10 mouse cellular contexts compared by ENCODE assay signal in genomic region chr4:148337890-148338880, GRCm38 (mm10). TPM values are rescaled to one million over a fixed set of nuclear protein-coding genes. Genes with fewer than 3 reads are reported as not detected.
DNase-seq lines count a peak whose midpoint lies in the region; ATAC-seq and TF ChIP-seq lines count a peak whose summit lies in the region.
"Had no signal": no experiment of that assay in that cellular context is flagged by ENCODE, and none has a peak within 500 bp of the region (broad histone marks: within the 10 kb centered on the region; RNA-seq: fewer than 3 reads in every experiment).

No protein-coding gene starts in this region.

- no peaks in the 10 kb centered on the region for H3K36me3 ChIP-seq in hindbrain, embryonic 13.5 days
- H3K36me3 ChIP-seq: hindbrain, embryonic 15.5 days; lung, embryonic 15.5 days had no signal

- no peak overlapping the region for H3K4me2 ChIP-seq in hindbrain, embryonic 13.5 days
- H3K4me2 ChIP-seq: hindbrain, embryonic 15.5 days; lung, embryonic 15.5 days had no signal

- H3K9ac ChIP-seq in hindbrain, embryonic 13.5 days, result no peak overlapping the region
- H3K9ac ChIP-seq: hindbrain, embryonic 15.5 days; lung, embryonic 15.5 days had no signal

- peak; percentile 77 for TF ChIP-seq CTCF in layer of hippocampus, adult 2 months (conservative IDR thresholded peaks at IDR 0.05)

- H3K9me3 ChIP-seq in hindbrain, embryonic 13.5 days, result no peaks in the 10 kb centered on the region
- H3K9me3 ChIP-seq: hindbrain, embryonic 15.5 days; lung, embryonic 15.5 days had no signal

- H3K27me3 ChIP-seq in hindbrain, embryonic 13.5 days, result no peaks in the 10 kb centered on the region
- H3K27me3 ChIP-seq: hindbrain, embryonic 15.5 days; lung, embryonic 15.5 days had no signal

- no peak overlapping the region for H3K4me3 ChIP-seq in layer of hippocampus, adult 2 months
- H3K4me3 ChIP-seq in hindbrain, embryonic 13.5 days, result no peak overlapping the region
- H3K4me3 ChIP-seq: hindbrain, embryonic 15.5 days; lung, embryonic 15.5 days had no signal

- DNase-seq in layer of hippocampus, adult 2 months (ENCODE audit: low spot score in 2 of 2), result peak; percentile 42 to 43
- DNase-seq in layer of hippocampus, postnatal 36 days, result no peak
- DNase-seq in ES-CJ7 (ENCODE audit: low read depth, low spot score) (peak; percentile 52), ZHBTc4 (ENCODE audit: low read depth, low spot score) (peak; percentile 52)
- DNase-seq in B cell, adult 2 months, result no peak
- DNase-seq in urinary bladder, postnatal 10 days (ENCODE audit: low spot score), result no peak

- no peak for ATAC-seq in hindbrain, embryonic 13.5 days (ENCODE audit: low FRiP score)

- 63% methylated on average over 13 of the region's 13 CpGs for WGBS in hindbrain, embryonic 13.5 days

- peaks cover 26% of the 10 kb centered on the region for H3K4me1 ChIP-seq in hindbrain, embryonic 13.5 days (replicated peaks)
- H3K4me1 ChIP-seq: lung, embryonic 15.5 days had no signal

- no peak overlapping the region for H3K27ac ChIP-seq in layer of hippocampus, adult 2 months
- H3K27ac ChIP-seq in hindbrain, embryonic 13.5 days, result peak overlapping the region; percentile 55; the same call in 1 of the 2 replicates
- H3K27ac ChIP-seq: hindbrain, embryonic 15.5 days; lung, embryonic 15.5 days had no signal

RNA-seq across cellular contexts. Expression of gene Disp3, which starts 50.4 kb away (rescaled TPM):
- total RNA-seq in layer of hippocampus, adult 2 months (2021), result 10 to 100 TPM; 38.9 to 40.7 TPM
- total RNA-seq in layer of hippocampus, postnatal 36 days (2021), result 10 to 100 TPM; 37.5 to 39.4 TPM
- 14.8 and 15.4 TPM in 2 replicates for polyA plus RNA-seq in hindbrain, embryonic 13.5 days (2015; fragmentation: Nextera tagmentation; extraction: Ambion mirVana)
- total RNA-seq: common myeloid progenitor, adult 5-6 weeks had no signal

Comparison
In these comparisons a context has a peak if more than half of its experiments do, and no peak if none do; other contexts are left out.
1. DNase-seq: peak in layer of hippocampus, adult 2 months (2 of 2), ES-CJ7 (single experiment) and ZHBTc4 (single experiment); none in layer of hippocampus, postnatal 36 days (0 of 2), B cell, adult 2 months (0 of 2) and urinary bladder, postnatal 10 days (single experiment).